Mouse (Mus musculus): ENCODE results near the gene Zdhhc18. TPM values are rescaled to one million over a fixed set of nuclear protein-coding genes. Genes with fewer than 3 reads are reported as not detected.
A peak's percentile ranks its signal among the peaks of the same experiment; 100 is the strongest.

Zdhhc18 gene
- polyA plus RNA-seq, 1 experiment from 2014 or later, result 4.6 TPM

- Histone ChIP-seq H3K27ac (peak overlapping the region; percentile 20; the same call in 1 of the 2 replicates), H3K4me3 (replicated peaks) (no peak overlapping the region), H3K9me3 (no peaks in the 10 kb centered on the region), H3K4me1 (peaks cover 8% of the 10 kb centered on the region), H3K9ac (no peak overlapping the region), H3K4me2 (no peak overlapping the region), H3K36me3 (replicated peaks) (peaks cover 31% of the 10 kb centered on the region), H3K27me3 (no peaks in the 10 kb centered on the region)
- ATAC-seq (ENCODE audit: low FRiP score), result no peak
- 53% methylated on average over 5 of the region's 5 CpGs for WGBS
Measured at GRCm38 (mm10) chr4:133626221-133626620, 23.7 kb downstream of the Zdhhc18 start.

DNA sequence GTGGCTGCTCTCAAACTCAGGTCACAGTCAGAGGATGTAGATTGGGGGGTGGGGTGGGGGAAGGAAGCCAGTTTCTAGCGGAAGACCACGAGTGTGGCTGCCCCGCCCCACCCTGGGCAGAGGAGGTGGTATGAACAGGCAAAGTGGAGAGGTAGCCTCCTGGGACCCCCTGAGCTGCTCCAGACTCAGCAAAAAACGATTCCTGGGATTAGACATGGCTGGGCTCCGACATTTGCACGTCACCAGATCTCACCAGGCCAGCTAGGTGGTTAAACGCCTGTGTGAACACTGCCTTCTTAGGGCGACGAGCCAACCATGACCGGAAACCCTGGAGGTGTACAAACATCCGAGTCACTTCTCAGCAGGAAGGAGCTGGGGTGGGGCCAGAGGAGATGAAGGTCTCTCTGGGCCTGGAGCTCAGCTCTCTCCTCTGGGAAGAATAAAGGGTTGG lies 24.3 kb downstream of the Zdhhc18 start:
- Histone ChIP-seq H3K27me3 (no peaks in the 10 kb centered on the region), H3K4me2 (no peak overlapping the region), H3K9me3 (no peaks in the 10 kb centered on the region), H3K36me3 (replicated peaks) (peaks cover 34% of the 10 kb centered on the region), H3K4me1 (0 out of 2 replicates have a peak, but pooled peaks cover 4% of the 10 kb centered on the region), H3K27ac (0 out of 2 replicates have a peak overlapping the region, but pooled peaks have one; percentile 20), H3K4me3 (replicated peaks) (no peak overlapping the region), H3K9ac (no peak overlapping the region)
- 69% methylated on average over 11 of the region's 11 CpGs for WGBS
- ATAC-seq (ENCODE audit: low FRiP score), result no peak

DNA sequence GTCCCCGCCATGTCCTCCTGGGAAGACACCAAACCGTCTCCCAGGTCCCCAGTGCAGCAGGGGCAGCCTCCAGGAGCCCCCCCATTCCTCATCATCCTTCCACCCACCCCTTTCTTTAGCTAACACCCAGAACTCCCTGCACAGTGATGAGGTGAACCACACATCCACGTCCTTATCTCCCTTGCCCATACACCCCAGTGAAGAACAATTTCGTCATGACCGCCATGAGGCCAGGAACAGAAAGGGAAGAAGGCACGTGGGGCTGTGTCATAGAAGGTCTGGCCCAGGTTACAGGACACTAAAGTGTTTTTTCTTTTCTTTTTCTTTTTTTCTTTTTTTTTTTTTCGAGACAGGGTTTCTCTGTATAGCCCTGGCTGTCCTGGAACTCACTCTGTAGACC lies 25.1 kb downstream of the Zdhhc18 start:
- 95% methylated on average over 7 of the region's 7 CpGs for WGBS
- H3K36me3 ChIP-seq (replicated peaks), result peaks cover 40% of the 10 kb centered on the region
- no peaks in the 10 kb centered on the region for H3K27me3 ChIP-seq
- no peak overlapping the region for H3K27ac ChIP-seq
- H3K9ac ChIP-seq, result no peak overlapping the region
- H3K4me2 ChIP-seq, result no peak overlapping the region
- H3K4me1 ChIP-seq, result no peaks in the 10 kb centered on the region
- H3K4me3 ChIP-seq (replicated peaks), result no peak overlapping the region
- ATAC-seq (ENCODE audit: low FRiP score), result no peak
- H3K9me3 ChIP-seq, result no peaks in the 10 kb centered on the region

DNA sequence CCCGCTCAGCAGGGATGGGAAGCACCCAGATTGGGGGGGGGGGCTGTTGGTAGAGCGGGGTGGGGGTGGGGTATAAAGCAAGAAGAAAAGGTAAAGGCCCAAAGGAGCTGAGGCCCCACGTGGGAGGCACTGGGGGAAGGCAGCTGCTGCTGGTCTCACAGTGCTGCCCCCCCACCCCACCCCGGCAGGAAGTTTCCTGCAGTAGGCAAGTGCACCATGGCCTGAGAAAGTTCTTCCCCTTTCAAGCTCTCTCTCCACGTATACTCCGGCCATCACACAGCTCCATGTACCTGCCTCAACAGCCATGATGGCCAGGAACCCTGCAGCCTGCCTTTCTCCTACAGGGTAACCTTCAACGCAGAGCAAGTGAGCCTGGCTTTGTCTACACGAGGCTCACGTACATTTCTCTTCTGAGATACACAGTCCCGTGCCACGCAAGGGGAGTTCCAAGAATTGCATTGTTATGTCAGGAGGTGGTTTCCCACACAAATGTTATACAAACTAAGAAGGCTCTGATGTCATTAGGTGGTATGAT lies 27.7 kb downstream of the Zdhhc18 start:
- no peak overlapping the region for H3K4me2 ChIP-seq
- H3K27me3 ChIP-seq, result no peaks in the 10 kb centered on the region
- no peaks in the 10 kb centered on the region for H3K4me1 ChIP-seq
- WGBS, result 82% methylated on average over 11 of the region's 11 CpGs
- H3K9me3 ChIP-seq, result no peaks in the 10 kb centered on the region
- no peak overlapping the region for H3K27ac ChIP-seq
- no peak for ATAC-seq (ENCODE audit: low FRiP score)
- H3K9ac ChIP-seq, result no peak overlapping the region
- H3K4me3 ChIP-seq (replicated peaks), result no peak overlapping the region
- peaks cover 40% of the 10 kb centered on the region for H3K36me3 ChIP-seq (replicated peaks)

DNA sequence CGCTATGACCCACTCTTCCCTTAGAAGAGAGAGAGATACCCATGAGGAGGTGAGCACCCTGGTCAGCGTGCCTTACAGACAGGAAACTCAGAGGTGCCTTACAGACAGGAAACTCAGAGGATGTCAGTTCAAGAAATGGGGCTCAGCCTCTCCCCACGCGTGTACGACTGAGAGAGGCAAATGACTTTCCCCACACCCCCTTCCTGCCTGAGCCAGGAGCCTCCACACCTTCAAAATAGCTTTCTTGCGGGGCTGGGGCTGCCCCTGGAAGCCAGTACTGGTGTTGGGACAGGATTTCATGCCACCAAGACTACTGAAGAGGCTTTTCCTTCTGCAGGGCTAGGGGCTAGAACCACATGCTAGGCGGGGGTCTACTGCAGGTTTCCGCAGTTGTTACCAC lies 29.3 kb downstream of the Zdhhc18 start:
- H3K9me3 ChIP-seq, result no peaks in the 10 kb centered on the region
- H3K36me3 ChIP-seq (replicated peaks), result peaks cover 28% of the 10 kb centered on the region
- H3K4me2 ChIP-seq, result no peak overlapping the region
- H3K4me3 ChIP-seq (replicated peaks), result no peak overlapping the region
- no peaks in the 10 kb centered on the region for H3K27me3 ChIP-seq
- ATAC-seq (ENCODE audit: low FRiP score), result no peak
- H3K4me1 ChIP-seq, result no peaks in the 10 kb centered on the region
- WGBS, result 92% methylated on average over 8 of the region's 8 CpGs
- no peak overlapping the region for H3K27ac ChIP-seq
- no peak overlapping the region for H3K9ac ChIP-seq

DNA sequence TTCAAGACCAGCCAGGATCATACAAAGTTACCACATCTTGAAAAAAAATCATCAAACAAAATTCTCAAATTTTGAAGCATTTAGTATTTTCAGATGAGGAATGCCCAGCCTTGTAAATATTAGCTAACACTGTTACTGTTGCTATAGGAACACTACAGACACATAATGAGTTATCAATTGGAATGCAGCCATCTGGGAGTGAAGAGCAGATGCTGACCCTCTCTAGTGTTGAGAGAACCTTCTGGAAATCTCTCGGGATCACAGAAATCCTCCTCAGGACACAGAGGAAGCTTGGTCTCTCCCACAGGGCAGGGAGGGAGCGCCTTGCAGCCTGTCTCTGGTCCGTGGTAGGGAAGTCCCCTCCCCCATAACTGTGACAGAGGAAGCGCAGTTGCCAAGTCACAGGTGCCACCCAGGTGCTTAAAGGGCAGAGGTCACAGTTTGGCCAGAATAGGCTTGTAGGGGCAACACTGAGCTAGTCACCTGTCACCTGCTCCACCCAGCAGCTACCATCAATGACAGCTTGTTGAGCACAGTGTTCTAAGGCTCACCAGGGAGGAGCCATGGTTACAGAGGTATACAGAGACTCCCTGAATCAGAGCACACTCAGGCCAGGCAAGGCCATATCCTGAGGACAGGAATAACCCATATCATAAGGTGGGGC lies 30.3 kb downstream of the Zdhhc18 start:
- Histone ChIP-seq H3K36me3 (replicated peaks) (peaks cover 24% of the 10 kb centered on the region), H3K4me3 (replicated peaks) (no peak overlapping the region), H3K27me3 (no peaks in the 10 kb centered on the region), H3K9me3 (no peaks in the 10 kb centered on the region), H3K4me1 (no peaks in the 10 kb centered on the region), H3K27ac (no peak overlapping the region), H3K9ac (no peak overlapping the region), H3K4me2 (no peak overlapping the region)
- ATAC-seq (ENCODE audit: low FRiP score), result no peak
- WGBS, result 73% methylated on average over 4 of the region's 4 CpGs

GRCm38 (mm10) chr4:133617936-133618335 lies 32.0 kb downstream of the Zdhhc18 start:
- no peaks in the 10 kb centered on the region for H3K27me3 ChIP-seq
- H3K4me1 ChIP-seq, result no peaks in the 10 kb centered on the region
- WGBS, result 95% methylated on average over 11 of the region's 11 CpGs
- H3K9ac ChIP-seq, result no peak overlapping the region
- H3K9me3 ChIP-seq, result no peaks in the 10 kb centered on the region
- H3K27ac ChIP-seq, result no peak overlapping the region
- no peak for ATAC-seq (ENCODE audit: low FRiP score)
- H3K36me3 ChIP-seq (replicated peaks), result peaks cover 32% of the 10 kb centered on the region
- H3K4me3 ChIP-seq (replicated peaks), result no peak overlapping the region
- H3K4me2 ChIP-seq, result no peak overlapping the region

- 89% methylated on average over 10 of the region's 10 CpGs for WGBS
- H3K27ac ChIP-seq, result no peak overlapping the region
Measured at GRCm38 (mm10) chr4:133615416-133615815, 34.5 kb downstream of the Zdhhc18 start.

DNA sequence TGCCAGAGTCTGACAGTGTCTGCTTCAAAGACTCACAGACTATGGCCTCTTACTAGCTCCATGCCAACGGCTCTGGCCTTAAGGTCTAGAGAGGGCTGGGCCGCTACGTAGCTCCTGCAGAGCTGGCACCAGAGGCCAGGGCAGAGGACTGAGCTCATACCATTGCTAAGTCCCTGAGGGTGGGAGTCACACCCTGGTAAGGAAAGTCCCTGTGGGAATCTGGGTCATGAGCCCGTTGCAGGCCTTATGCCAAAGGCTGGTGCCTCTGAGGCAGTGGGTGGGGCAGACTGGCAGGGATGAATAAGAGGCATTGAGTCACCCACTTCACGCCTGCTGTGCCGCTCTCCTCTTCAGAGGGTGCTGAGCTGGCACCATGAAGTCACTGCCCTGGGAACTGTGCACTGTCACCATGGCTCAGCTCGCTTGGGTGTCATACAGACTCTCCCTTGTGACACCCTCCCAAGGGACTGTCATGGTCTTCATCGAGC lies 35.6 kb downstream of the Zdhhc18 start:
- peaks cover 40% of the 10 kb centered on the region for H3K36me3 ChIP-seq (replicated peaks)
- no peak for ATAC-seq (ENCODE audit: low FRiP score)
- 87% methylated on average over 8 of the region's 8 CpGs for WGBS

More at GRCm38 (mm10) chr4:133615416-133615815, 34.5 kb downstream of the Zdhhc18 start:
- Histone ChIP-seq H3K9me3 (0 out of 2 replicates have a peak, but pooled peaks cover 9% of the 10 kb centered on the region), H3K9ac (no peak overlapping the region), H3K4me2 (no peak overlapping the region), H3K4me3 (replicated peaks) (no peak overlapping the region), H3K4me1 (no peaks in the 10 kb centered on the region), H3K27me3 (no peaks in the 10 kb centered on the region), H3K36me3 (replicated peaks) (peaks cover 41% of the 10 kb centered on the region)
- no peak for ATAC-seq (ENCODE audit: low FRiP score)

DNA sequence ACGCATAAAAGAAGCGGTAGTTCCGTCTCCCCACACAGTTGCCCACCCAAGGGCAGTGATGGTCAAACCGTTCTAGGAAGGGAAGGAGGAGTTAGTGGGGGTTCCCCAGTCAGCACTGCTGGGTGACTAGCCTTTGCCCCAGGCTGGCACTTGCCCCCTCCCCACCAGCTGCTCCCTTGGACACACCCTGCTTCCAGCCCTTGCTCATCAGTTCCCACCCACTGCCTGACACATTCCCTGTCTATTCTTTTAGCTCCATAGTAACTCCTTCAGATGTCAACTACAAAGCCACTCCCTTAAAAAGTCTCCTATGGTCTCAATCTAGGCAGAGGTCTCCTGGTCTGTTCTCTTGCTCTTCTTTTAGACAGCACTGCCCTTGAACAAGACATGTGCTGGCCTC lies 36.1 kb downstream of the Zdhhc18 start:
- H3K27me3 ChIP-seq, result no peaks in the 10 kb centered on the region
- no peak overlapping the region for H3K9ac ChIP-seq
- H3K4me1 ChIP-seq, result no peaks in the 10 kb centered on the region
- ATAC-seq (ENCODE audit: low FRiP score), result no peak
- no peak overlapping the region for H3K27ac ChIP-seq
- 89% methylated on average over 4 of the region's 4 CpGs for WGBS
- peaks cover 40% of the 10 kb centered on the region for H3K36me3 ChIP-seq (replicated peaks)
- H3K4me2 ChIP-seq, result no peak overlapping the region
- no peak overlapping the region for H3K4me3 ChIP-seq (replicated peaks)
- H3K9me3 ChIP-seq, result 0 out of 2 replicates have a peak, but pooled peaks cover 9% of the 10 kb centered on the region

More for the DNA sequence above, 35.6 kb downstream of the Zdhhc18 start:
- no peak overlapping the region for H3K4me3 ChIP-seq (replicated peaks)
- no peak overlapping the region for H3K4me2 ChIP-seq
- H3K27me3 ChIP-seq, result no peaks in the 10 kb centered on the region
- no peak overlapping the region for H3K9ac ChIP-seq
- no peaks in the 10 kb centered on the region for H3K4me1 ChIP-seq
- no peak overlapping the region for H3K27ac ChIP-seq
- H3K9me3 ChIP-seq, result 0 out of 2 replicates have a peak, but pooled peaks cover 9% of the 10 kb centered on the region

DNA sequence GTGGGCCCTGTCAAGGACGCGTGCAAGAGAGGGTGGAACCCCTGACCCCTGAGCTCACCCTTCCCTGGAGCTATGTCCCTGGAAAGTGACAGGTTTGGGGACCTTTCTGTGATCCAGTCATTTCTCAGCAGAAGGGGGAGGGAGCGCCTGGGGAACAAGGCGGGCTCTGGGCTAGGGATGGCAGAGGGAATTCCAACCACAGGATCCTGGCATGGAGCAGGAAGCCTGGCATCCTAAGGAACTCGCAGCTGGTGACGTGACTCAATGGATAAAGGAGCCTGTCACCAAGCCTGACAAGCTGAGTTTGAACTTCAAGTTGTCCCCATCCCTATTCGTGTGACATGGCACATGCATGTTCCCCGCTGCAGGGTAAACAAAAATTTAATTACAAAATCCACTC lies 36.9 kb downstream of the Zdhhc18 start:
- Histone ChIP-seq H3K27ac (no peak overlapping the region), H3K4me3 (replicated peaks) (no peak overlapping the region), H3K36me3 (replicated peaks) (peaks cover 45% of the 10 kb centered on the region), H3K4me2 (no peak overlapping the region), H3K27me3 (no peaks in the 10 kb centered on the region), H3K4me1 (no peaks in the 10 kb centered on the region), H3K9ac (no peak overlapping the region), H3K9me3 (0 out of 2 replicates have a peak, but pooled peaks cover 9% of the 10 kb centered on the region)
- WGBS, result 95% methylated on average over 8 of the region's 8 CpGs
- no peak for ATAC-seq (ENCODE audit: low FRiP score)

DNA sequence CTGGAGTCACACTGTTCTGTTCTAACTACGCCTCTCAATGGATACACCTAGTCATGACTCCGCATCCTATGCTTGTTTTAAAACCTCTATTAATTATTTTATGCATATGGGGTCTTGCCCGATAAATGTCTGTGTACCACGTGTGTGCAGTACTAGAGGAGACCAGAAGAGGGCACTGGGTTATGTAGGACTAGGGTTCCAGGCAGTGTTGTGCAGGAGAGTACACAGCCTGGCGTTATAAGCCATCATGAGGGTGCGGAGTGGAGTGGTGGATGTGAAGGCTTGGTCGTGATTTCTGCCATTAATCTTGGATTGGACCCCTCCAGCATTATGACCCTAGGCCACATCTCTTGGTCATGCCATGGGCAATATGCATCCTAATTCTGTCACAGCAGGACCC lies 37.5 kb downstream of the Zdhhc18 start:
- peaks cover 48% of the 10 kb centered on the region for H3K36me3 ChIP-seq (replicated peaks)

More for the DNA sequence above, 37.5 kb downstream of the Zdhhc18 start:
- ATAC-seq (ENCODE audit: low FRiP score), result no peak
- Histone ChIP-seq H3K4me2 (no peak overlapping the region), H3K27me3 (no peaks in the 10 kb centered on the region), H3K9me3 (0 out of 2 replicates have a peak, but pooled peaks cover 9% of the 10 kb centered on the region), H3K4me1 (no peaks in the 10 kb centered on the region), H3K9ac (no peak overlapping the region), H3K27ac (no peak overlapping the region), H3K4me3 (replicated peaks) (no peak overlapping the region)
- 93% methylated on average over 7 of the region's 7 CpGs for WGBS
